Mouse (Mus musculus) heart, postnatal 25 days (tissue): ENCODE data around the gene Atpaf1. TPM values are rescaled to one million over a fixed set of nuclear protein-coding genes. Genes with fewer than 3 reads are reported as not detected.

Experiments used
- DNase-seq: peaks from one replicate; pipeline ENCODE4 v3.0.0; 2022; ENCODE audit warnings: low spot score
- intact Hi-C: fragments of 180-260 bp; cut with DNase I; formaldehyde crosslinking; loops from one replicate; pipeline ENCODE4 v1.15.1; 2025
- total RNA-seq, 2 experiments: library from RNA; stranded (reverse); gene quantifications; 2 replicates each; pipeline ENCODE4 v1.2.3; 2021

Gene Atpaf1
- total RNA-seq, 2 experiments from 2014 or later = 78.8 to 79.6 TPM

DNA sequence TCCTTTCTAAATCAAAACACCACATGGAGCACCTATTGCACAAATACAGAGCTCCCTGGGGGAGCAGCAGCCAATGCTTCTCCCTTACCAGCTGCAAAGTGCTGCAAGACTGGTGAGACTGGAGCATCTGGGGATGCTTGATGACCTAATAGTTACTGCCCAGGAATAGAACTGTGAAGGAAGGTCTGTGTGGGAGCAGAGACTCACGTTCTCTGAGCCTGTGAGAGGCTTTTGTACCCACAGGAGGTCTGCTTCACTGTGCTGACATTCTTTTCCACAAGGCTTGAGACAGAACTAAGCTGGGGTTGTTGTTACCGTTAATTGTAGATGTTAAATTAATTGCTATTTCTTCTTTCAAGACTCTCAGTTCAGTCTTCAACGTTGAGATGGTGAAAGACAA, 6.3 kb downstream of the Atpaf1 start:
- intact Hi-C loops = no loop called here
- DNase-seq = no peak

DNA sequence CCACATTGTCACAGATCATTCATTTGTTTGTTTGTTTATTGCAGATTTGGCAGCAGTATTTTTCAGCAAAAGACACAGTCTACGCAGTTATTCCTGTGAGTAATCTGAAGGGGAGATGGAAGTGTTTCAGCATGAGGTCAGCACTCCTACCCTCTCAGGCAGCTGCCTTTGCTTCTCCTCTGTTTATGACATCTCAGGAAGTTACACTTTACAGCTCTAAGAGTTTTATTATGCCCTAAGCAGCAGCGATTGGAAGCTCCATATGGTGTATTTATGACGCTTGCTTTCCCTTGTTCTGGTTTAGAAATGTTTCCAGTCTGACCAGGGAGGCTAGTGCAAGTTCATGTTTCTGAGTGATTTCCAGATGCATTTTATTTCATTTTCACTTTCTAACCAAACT, 10.7 kb downstream of the Atpaf1 start:
- intact Hi-C loops = no loop called here
- no peak for DNase-seq

DNA sequence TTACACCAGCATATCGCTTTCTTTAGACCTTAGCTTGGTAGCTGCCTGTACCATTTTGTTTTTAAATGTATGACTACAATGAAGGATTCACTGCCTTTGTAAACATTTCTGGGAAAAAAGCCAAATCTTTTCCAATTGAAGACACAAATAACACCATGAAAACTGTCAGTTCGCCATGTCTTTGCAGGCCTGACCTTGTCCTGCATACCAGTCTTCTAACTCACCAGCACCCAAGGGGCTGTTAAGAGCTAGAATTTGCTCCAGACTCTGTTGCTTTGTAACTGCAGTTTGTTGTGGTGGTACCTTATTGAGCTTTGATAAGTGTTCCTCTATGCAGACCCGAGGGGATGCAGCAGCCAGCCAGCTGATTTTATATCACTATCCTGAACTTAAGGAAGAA, 15.4 kb downstream of the Atpaf1 start:
- intact Hi-C loops = no loop called here

DNA sequence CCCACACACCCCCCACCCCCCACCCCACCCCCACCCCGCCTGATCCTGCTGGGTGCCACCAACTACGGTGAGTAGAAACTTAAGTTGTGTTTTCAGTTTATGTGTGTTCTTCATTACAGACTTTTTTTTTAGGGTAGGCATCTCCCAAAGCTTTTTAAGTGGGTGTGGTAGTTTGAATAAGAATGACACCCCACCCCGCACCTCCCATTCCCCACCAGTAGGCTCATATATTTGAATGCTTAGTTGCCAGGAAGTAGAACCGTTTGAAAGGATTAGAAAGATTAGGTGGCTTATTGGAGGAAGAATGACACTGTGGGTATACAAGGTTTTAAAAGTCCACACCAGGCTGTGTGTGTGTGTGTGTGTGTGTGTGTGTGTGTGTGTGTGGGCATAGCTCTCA, 27.7 kb downstream of the Atpaf1 start:
- no peak for DNase-seq
- intact Hi-C loops = no loop called here

More for the DNA sequence above, 15.4 kb downstream of the Atpaf1 start:
- DNase-seq = no peak

DNA sequence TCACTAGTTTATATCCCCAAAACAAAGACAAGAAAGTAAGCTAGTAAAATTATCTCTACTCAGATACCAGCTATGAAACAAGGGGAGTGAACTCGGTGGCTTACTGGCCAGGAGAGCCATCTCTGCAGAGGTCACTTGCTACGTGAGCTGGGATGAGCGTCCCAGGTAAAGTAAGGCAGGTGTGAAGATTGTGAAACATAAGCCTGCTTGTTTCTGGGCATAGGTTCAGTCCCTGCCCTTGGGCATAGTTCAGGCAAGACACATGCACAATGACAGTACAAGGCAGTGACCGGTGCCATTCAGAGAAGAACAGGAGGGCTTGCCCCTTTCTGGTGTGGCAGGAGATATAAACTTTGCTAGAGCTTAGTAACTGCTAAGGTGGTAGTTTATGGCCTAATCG, 31.0 kb downstream of the Atpaf1 start:
- no peak for DNase-seq
- intact Hi-C loops = no loop called here

DNA sequence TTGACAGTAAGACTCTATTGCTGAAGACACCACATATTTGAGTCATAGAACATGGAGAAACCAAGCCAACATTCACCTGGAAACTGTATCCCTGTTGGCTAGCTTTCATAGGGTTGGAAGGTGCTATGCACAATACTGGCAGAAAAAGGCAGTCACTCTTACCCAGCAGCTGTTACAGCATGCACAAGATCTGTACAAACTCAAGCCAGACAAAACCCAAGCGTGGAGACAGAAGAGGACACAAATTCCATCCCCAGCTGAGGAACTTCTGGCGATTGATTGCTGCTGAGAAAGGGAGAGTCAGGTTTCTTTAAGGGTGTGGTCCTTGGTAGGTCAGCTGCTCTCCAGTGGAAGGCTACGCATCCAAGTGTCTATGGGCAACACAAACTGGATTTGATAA, 35.6 kb downstream of the Atpaf1 start:
- no peak for DNase-seq
- intact Hi-C loops = no loop called here

DNA sequence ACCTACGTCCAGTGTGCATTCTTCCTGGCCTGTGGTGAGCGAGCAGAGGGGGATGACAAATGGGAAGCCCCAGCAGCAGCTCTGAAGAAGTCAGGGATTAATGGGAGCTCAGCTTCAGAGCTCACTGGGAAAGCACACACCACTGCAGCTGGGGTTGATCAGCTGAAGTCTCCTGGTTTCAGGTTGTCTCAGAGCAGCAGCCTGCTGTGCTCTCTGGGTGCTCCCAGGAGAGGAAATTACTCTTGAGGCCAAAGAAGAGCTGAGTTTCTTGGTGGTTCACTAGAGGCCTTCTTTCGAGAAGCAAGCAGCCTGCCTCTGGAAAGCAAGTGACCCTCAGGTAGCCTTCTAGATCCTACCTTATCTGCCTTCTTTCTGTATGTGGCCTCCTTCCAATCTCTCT, 36.3 kb downstream of the Atpaf1 start:
- intact Hi-C loops = no loop called here

DNA sequence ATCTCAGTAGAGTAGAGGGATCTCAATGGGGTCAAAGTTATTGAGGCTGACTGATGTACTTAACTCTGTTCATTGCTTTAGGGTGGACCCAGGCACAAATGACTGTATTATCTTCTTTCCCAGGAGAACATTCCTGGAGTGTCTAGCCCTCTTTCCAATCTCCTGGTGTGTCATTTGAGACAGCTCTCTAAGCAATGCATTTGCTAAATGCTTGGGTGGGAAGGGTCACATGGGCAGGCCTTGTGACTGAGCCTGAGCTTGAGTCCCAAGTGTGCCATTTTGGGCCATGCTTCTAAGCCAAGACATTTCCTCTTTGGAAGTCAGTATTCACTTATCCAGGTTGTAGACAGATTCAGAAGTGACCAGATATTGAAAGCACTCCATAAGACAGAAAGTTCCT, 36.8 kb downstream of the Atpaf1 start:
- intact Hi-C loops = no loop called here
- DNase-seq = no peak

More for the DNA sequence above, 36.3 kb downstream of the Atpaf1 start:
- no peak for DNase-seq

DNA sequence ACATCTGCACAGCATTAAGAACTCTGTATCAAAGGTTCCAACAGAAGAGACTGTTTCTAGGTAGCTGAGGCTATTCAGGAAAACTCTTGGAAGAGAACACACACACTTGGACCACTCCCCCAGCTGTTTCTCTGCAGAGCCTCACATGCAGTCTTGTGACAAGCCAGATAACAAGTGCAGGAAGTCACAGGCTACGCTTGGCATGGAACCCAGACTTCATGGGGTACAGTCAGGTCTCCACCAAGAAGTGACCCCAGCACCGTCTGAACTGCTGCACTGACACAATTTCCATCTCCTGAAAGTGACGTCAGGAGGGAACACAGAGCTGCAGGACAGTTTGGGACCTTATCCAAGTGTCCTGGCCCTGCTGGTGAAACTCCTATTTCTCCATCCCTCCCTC, 37.3 kb downstream of the Atpaf1 start:
- no peak for DNase-seq
- intact Hi-C loops = no loop called here

DNA sequence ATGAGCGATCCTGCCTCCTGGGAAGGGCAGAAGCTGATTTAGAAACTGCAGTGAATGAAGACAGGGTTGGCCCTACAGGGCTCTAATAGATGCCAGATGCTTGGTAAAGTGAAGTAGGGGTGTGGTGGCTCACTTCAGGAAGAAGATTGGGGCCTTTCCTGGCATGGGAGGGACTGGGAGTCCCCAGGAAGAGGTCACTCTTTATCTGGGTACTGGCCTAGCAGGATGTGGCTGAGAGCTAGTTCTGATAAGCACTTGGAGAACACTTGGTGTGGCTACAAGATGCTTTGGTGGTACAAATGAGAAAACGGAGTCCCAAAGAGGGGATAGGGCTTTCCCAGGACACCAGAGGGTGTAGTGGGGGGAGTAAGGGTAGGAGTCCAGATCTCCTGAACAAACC, 39.6 kb downstream of the Atpaf1 start:
- intact Hi-C loops = no loop called here
- no peak for DNase-seq

DNA sequence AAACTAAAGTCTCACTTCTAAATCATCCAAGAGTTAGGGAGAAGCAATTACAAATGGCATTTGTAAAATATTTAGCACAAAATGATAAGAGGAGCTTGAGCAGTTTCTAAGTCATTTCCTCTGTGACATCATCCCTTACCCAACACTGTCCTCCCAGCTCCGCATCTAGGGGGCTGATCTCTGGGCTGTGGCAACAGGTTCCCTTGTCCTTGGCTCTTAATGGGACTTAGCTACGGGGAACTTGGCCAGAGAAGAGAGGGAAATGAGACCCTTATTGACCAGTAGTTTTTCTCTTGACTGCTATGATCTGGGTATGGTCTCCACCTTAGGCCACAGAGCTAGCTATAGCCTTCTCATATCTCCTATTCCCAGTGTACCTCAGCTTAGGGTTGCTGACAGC, 40.7 kb downstream of the Atpaf1 start:
- intact Hi-C loops = loop anchor here (5.0 kb wide), 1 partner anchor 88 kb away; the partner anchor contains the start of gene Efcab14
- DNase-seq = no peak

DNA sequence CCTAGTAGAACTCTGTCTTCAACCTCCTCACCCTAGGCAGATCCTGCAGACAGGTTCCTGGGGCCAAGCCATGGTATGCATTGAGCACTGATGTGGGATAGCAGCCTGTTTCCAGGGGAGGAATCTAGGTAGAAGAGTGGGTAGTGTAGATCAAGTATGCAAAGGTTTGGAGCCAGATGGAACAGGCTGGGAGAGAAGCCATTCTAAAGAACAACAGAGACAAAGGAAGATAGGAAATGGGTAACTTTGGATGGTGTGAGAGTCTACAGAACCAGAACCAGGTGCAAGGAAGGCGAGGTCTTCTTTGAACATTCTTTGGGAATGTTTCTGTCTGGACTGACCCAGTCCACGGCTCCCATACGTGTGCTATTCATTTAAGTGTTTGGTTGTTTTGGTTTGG, 42.5 kb downstream of the Atpaf1 start:
- intact Hi-C loops = loop anchor here (5.0 kb wide), 1 partner anchor 90 kb away; the partner anchor contains the start of gene Efcab14
- no peak for DNase-seq

DNA sequence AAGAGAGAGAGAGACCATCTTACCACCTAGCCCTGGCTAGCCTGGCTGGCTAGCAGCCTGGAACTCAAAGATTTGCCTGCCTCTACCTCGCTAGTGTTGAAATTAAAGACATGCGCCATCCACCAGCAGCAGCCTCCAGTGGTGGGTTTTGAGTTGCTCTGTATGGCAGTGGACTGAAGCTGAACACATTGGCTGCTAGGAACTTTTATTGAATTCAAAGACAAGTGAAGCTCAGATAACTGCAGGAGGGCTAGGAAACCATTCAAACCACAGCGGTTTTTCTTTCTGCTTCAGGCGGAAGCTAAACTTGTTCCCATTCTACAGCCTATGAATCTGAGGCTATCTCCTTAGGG, 42.9 kb downstream of the Atpaf1 start:
- no peak for DNase-seq
- intact Hi-C loops = loop anchor here (5.0 kb wide), 1 partner anchor 90 kb away; the partner anchor contains the start of gene Efcab14

DNA sequence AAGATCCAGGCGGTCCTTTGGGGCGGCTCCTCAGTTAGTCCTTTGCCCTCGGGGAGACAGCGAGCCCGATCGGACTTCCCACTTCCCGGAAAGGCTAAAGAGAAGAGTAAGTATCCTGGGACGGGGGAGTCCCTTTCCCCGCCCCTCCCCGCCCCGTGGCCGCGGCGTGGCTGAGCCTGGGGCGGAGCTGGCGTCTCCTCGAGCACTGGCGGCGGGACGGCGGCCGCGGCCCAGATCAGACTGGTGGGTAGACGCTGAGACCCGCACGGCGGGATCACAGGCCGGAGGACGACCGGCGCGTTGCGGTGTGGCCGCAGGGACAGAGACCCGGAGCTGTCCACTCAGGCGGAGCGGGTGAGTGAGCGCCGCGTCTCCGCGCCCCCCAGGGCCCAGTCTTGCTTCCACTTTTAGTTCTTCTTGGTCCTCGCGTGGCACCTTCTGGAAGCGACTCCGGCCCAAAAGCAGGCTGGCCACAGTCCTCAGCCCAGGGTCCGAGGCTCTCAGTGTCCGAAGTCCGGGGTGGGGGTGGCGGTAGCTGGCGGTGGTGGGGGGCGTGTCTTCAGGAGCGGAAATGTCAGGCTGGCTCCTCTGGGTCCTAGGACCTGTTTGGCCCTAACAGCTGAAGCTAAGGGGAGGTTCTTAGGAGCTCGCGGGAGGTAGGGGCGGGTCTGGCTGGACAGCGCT, 43.4 kb downstream of the Atpaf1 start, which contains the start of gene Mob3c:
Gene Mob3c (plus strand): TSS at position 205 of the 684 bp plus-strand sequence.
- intact Hi-C loops = loop anchor here (5.0 kb wide), 1 partner anchor 91 kb away; the partner anchor contains the start of gene Efcab14
- peak; percentile 78 for DNase-seq

DNA sequence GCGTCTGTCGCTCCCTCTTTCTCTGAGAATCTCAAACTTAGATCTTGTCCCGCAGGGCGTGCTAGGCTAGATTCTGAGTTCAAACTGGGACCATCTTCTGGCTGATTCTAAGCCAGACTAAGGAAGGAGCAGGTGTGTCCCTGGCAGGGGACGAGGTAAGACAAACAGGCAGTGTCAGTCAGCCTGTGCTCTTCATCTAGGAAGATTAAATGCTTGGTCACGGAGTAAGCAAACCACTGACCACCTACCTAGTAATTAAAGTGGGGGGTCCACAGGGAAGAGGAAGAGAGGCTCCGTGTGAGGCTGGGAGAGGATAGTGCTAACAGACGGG, 43.9 kb downstream of the Atpaf1 start:
- no peak for DNase-seq
- intact Hi-C loops = loop anchor here (5.0 kb wide), 1 partner anchor 91 kb away; the partner anchor contains the start of gene Efcab14

DNA sequence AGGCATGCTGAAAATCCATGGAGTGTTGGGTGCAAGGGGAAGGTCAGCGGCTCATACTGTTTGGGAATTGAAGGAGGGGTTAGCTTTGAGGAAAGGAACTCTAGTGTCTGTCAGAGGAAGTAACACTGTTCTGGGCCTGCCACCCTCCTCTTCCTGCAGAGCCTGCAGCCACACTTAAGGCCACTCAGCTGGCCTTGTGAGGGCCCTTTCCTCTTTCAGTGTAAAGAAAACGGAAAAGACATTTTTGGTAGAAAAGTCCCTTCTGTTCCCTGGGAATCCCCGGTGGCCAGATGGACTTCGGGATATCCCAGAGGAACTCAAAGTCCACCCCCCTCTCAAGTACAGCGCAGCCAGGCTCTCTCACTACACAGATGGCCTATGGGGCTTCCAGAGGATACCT, 45.9 kb downstream of the Atpaf1 start:
- intact Hi-C loops = no loop called here
- DNase-seq = no peak

DNA sequence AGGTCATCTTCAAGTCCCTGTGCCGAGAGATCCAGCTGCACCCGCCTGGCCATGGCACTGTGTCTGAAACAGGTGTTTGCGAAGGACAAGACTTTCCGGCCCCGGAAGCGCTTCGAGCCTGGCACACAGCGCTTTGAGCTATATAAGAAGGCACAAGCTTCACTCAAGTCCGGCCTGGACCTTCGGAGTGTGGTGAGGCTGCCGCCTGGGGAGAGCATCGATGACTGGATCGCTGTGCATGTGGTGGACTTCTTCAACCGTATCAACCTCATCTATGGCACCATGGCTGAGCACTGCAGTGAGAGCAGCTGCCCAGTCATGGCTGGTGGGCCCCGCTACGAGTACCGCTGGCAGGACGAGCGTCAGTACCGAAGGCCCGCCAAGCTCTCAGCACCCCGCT, 46.6 kb downstream of the Atpaf1 start:
- no peak for DNase-seq
- intact Hi-C loops = no loop called here

DNA sequence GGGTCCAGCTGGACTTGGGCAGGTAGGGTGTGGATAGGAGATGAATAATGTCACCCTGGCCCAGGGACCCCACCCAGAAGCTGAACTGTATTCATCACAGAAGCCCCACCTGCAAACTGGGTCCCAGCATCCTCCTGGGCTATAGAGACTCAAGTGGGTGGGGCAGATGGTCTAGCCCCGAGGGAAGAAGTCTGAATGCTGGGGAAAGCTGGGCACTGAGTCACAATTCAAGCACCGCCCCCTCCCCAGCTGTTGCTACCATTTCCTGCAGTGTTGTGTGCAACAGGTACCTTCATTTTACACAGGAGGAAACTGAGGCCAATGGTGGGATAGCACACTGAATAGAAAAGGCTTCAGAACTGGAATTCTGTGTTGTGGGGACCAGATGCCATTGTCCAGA, 47.4 kb downstream of the Atpaf1 start:
- intact Hi-C loops = no loop called here
- no peak for DNase-seq

DNA sequence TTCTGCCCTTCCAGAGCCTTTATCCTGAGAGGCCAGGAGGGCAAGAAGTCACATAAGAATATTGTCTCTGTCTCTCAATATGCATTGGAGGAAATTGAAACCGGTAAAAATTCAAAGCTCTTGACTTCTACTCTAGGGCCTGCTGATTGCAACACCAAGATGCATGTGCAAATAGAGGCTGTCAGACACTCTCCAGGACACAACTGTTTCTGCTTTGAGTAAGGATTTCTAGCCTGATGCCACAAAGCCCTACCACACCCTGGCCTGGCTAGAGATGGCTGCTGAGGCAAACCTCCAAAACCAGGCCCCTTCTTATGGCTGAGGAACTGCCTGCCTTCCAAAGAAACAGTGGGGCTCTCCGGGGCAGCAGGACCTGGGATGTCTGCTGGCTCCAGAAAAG, 51.0 kb downstream of the Atpaf1 start:
- intact Hi-C loops = no loop called here
- no peak for DNase-seq

DNA sequence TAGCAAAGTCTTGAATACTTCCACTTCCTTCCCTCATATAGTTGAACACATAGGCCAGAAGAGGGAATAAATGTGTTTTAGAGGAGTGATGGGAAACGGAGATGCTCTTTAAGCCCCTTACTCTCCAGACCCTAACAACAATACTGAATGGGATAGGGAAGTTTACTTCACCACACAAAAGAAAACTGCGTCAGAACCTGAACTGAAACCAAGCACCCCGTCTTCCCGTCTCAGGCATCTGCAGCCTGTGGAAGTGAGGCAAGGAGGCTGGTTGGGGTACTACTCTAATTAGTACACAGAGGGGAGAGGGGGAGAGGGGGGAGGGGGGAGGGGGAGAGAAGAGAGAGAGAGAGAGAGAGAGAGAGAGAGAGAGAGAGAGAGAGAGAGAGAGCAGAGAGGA, 53.6 kb downstream of the Atpaf1 start:
- intact Hi-C loops = no loop called here
- no peak for DNase-seq

DNA sequence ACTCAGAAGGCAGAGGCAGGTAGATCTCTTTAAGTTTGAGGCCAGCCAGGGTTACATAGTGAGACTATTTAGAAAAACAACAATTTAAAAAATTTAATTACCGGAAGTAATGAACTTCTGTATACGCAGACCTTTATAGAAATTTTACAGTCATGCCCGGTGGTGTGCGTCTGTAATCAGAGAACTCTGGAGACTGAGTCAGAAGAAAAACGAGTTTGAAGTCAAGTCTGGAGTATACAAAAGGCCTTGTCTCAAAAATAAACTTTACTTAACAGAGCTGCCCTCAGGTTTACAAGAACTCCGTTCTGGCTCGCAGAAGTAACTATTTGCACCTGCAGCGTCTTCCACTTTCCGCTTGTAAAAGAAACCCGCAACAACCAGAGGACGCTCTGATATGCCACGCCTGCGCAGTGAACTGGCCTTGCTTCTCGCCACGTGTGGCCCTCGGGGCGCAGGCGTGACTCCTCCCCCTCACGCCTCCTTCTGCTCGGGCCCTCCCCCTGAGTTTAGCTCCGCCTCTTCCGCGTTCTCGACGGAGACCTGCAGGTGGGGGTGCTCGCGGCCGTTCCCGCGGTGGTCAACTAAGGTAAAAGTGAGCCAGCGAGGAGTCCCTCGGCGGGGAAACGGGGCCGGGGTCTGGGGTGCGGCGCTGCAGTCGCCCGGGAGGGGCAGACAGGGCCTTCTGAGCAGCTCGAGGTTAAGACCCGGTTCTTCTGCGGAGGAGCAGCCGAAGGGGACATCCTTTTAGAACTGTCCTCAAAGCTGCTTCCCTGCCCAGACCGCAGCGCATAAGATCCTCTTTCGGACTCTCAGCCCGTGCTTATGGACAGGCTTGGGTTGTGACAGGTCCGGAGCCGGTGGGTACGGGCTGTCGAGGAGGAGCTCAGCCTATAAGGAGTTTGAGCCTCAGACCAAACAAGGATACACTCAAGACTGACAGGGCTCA, 54.4 kb downstream of the Atpaf1 start, which contains the start of gene Mknk1:
Gene Mknk1 (plus strand): TSS at position 503 of the 946 bp plus-strand sequence.
- DNase-seq = peak; percentile 85
- intact Hi-C loops = no loop called here
